Mouse (Mus musculus): ENCODE measurements around the gene Apba2.

The Apba2 gene

DNA sequence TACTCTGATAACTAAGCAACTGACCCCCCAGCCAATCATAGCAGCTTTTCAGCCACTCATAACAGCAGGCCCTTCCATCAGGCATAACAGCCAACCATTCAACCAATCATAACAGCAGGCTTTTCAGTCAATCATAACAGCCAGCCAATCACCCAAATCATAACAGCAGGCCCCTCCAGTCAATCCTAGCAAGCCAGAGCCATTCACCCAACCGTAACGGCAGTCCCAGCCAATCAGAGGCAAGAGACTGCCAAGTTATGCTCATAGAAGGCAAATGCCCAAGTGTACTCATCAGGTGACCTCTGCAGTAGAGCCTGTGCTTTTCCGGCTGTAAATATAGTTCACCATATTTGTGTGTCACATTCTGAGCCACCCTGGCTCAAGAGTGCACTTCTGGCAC lies 85.1 kb downstream of the Apba2 start:
- no peak for DNase-seq (ENCODE audit: low read depth, low spot score)

DNA sequence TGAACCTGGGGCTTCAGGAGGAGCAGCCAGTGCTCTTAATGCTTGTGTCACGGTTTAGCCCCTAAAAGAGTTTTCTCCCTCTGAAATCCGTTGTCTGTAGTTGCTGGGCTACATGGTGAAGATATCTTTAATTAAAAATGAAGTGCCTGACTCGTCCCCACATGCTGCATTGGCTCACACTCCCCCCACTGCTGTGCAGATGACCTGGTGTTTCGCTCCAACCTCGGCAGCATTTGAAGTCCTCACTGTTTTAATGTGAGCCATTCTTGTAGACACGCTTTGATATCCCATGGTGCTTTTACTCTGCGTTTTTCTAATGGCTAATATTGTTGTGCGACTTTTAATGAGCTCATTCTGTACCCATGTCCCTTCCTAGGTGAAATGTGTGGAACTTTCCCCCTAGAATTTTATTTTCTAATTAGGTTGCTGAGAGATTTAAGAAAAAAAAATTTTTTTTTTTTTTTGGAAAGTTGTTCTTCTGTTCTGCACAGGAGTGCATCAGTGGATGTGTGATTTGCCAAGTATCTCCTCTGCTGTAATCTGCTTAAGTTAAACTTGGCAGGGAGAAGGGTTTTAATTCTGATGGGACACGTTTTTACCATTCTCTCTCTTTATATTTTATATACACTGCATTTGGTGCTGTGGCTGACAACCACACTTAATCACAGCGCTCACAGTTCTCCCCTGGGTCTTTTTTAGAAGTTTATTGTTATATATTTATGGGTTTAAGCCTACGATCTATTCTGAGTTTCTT lies 87.3 kb downstream of the Apba2 start:
- no peak for DNase-seq (ENCODE audit: low read depth, low spot score)

DNA sequence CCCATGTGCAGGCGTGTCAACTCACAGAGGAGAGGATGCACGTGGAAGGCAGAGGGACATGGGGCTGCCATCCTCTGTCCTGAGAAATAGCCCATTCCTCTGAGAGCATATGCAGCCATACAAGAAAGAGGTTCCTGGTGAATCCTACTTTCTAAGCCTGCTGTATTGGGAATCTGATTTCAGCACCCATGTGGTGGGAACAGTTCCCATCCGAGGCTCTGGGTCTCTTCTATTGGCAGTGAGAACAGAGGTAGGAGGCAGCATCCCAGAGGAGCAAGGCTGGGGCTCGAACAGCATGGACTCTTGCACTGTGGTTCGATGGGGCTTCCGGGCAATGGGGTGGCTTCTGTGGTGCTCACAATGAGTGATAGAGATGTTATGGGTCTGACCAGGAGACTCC lies 93.8 kb downstream of the Apba2 start:
- DNase-seq (ENCODE audit: low read depth, low spot score) = no peak

DNA sequence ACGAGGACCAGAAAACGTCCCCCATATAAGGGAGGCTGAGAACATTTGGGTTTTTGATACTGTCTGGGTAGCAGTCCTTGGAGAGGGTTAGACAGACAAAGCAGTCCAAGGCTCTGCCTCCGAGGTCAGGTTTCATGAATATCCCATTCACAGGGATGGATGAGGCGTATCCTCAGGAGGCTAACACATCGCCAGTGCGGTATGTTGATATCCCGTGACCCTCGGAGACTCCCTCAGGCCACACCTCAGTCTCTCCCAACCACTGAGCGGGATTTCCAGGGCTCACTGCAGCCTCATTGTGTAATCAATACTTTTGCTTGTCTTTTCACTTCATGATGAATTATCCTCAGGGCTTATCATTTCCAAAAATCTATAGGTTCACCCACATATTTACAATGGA lies 95.1 kb downstream of the Apba2 start:
- DNase-seq (ENCODE audit: low read depth, low spot score) = no peak

DNA sequence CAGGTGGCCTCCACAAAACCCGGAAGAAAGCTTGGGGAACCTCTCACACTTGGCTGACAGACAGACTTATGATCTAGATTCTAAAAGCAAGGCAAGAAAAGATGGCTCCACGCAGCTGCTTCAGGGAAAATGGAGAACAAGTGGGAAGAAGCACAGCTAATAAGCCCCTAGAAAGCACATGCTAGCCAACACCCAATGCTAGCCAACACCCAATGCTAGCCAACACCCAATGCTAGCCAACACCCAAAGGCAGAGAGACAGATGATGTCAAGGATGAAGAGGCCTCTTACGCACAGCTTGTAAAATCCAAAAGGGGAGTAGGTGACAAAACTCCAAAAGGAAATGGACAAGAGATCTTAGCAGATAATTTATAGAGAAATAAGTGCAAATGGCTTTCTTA lies 108.4 kb downstream of the Apba2 start:
- no peak for DNase-seq (ENCODE audit: low read depth, low spot score)

DNA sequence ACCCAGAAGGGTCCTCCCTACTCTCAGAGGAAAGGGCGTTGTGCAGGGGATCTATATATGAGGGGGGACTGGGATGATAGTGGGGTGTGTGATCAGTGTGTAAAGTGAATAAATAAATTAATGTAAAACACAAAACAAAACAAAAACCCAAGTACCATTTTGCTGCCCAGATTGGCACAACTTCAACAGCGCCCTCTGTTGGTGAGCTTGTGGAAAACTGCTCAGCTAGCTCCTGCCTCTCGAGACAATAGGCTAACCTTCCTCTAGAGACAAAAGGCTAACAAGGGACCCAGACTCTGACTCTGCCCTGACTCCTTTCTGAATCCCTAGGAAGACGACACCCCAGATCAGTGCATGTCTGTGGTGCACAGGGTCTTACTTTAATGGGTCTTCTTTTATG lies 109.4 kb downstream of the Apba2 start:
- no peak for DNase-seq (ENCODE audit: low read depth, low spot score)

GRCm38 (mm10) chr7:64619261-64619660 lies 117.8 kb downstream of the Apba2 start:
- DNase-seq (ENCODE audit: low read depth, low spot score) = no peak

DNA sequence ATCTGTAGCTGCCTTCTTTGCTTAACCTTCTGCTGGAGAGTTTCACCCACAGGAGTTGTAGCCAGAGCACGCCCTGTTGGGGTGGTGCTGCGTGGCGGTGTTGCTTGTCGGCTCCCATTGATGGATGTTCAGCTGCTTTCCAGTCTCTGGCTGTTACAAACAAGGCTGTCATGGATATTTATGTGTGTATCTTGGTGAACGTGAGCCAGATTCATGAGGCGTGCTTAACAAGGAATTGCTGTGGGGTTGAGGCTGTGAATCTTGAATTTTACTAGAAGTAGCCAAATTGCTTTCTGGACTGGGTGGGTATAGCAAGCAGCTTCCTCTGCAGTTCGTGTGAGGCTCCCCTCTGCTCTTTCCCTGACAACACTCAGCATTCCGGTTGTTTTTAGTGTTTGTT lies 125.0 kb downstream of the Apba2 start:
- no peak for DNase-seq (ENCODE audit: low read depth, low spot score)

GRCm38 (mm10) chr7:64627972-64628655 lies 126.6 kb downstream of the Apba2 start:
- DNase-seq (ENCODE audit: low read depth, low spot score) = no peak

- DNase-seq (ENCODE audit: low read depth, low spot score) = no peak
These were observed 129.2 kb downstream of the Apba2 start for GRCm38 (mm10) chr7:64630697-64631096.

- DNase-seq (ENCODE audit: low read depth, low spot score) = no peak
These were observed 129.6 kb downstream of the Apba2 start for GRCm38 (mm10) chr7:64631131-64631530.

GRCm38 (mm10) chr7:64631781-64632351 lies 130.4 kb downstream of the Apba2 start:
- no peak for DNase-seq (ENCODE audit: low read depth, low spot score)

DNA sequence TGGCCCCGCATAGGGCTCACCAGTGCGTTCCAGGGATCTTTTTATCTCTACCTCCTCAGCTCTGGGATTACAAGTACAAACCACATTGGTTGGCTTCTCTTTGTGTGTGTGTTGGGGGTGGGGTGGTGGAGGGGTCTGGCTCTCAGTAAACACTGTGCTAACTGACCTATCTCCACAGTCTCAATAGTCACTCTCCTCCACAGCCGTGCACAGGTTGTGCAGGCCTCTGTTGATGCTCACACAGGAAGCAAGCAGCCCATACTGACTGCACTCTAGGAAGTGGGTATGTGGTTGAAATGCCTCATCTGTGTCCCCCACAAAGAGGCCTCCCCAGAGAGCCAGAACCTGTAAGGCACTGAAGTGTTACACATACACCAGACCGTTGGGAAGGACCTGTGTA lies 131.7 kb downstream of the Apba2 start:
- no peak for DNase-seq (ENCODE audit: low read depth, low spot score)

DNA sequence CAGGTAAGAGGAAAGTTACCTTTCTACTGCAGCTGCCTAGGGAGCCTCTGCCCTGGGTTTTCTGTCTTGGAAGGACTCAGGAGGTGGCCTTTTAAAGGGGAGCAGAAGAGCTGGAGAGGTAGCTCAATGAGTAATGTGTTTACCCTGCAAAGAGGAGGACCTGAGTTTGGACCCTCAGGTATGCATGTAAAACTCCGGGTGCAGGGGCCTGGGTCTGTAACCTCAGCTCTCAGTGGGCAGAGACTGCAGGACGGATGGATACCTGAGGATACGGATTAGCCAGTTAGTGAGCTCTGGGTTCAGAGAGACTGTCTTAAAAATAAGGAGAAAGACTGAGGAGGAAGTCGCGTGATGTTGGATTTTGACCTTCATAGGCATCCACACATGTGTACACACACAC lies 132.4 kb downstream of the Apba2 start:
- no peak for DNase-seq (ENCODE audit: low read depth, low spot score)

- DNase-seq (ENCODE audit: low read depth, low spot score) = no peak
These were observed 133.0 kb downstream of the Apba2 start for GRCm38 (mm10) chr7:64634482-64634881.

DNA sequence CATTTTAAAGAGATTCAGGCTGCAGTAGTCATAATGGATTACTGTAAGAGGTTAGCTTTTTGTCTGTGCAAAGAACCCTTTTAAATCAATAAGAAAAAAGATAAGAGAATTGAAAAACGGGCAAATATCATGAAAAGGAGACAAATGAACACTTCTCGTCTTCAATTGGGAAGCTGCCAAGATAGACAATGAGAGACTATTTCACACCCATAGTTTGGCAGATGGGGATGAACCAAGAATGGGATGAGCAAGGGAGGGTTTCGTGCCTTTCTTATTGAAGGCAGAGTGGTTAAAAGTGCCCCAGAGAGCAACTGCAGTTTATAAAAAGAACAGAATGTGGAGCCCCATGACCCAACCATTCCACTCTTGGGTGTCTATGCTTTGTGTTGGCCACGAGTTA lies 137.4 kb downstream of the Apba2 start:
- no peak for DNase-seq (ENCODE audit: low read depth, low spot score)

- DNase-seq (ENCODE audit: low read depth, low spot score) = no peak
These were observed 139.1 kb downstream of the Apba2 start for GRCm38 (mm10) chr7:64640651-64641050.

DNA sequence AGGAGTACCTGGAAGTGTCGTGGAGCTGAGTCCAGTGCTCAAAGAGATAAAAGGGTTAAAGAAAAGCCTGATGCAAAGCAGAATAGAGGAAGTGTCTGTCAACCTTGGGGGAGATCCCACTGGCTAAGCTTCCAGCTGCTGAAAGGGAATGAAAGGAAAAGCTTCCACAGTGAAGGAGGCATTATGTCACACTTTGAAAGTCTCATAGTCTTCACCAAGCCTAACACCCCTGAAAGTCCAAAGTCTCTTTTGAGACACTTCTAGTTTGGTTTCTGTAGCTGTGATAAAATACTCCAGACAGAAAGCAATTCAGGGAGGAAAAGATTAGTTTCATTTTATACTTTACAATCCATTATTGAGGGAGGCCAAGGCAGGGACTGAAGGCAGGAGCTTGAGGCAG lies 141.4 kb downstream of the Apba2 start:
- no peak for DNase-seq (ENCODE audit: low read depth, low spot score)

GRCm38 (mm10) chr7:64645458-64645857 lies 144.0 kb downstream of the Apba2 start:
- DNase-seq (ENCODE audit: low read depth, low spot score) = no peak

DNA sequence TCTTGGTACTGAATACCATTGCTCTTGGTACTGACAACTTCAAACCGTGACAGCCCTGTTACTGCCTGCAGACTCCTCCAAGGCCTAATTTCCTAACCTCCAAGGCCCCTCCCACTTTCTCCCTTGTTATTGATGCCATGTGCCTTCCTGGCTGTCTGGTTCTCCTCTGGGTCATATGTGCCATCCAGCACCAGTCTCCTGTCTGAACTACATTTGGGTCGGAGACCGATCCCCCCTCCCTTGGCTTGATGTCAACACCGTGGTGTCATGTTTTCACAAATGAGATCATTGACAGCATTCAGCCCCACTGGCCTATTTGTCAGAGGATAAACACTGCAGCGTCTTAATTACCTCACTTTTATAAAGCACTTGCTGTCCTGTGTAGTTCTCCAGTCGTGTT lies 144.5 kb downstream of the Apba2 start:
- no peak for DNase-seq (ENCODE audit: low read depth, low spot score)

DNA sequence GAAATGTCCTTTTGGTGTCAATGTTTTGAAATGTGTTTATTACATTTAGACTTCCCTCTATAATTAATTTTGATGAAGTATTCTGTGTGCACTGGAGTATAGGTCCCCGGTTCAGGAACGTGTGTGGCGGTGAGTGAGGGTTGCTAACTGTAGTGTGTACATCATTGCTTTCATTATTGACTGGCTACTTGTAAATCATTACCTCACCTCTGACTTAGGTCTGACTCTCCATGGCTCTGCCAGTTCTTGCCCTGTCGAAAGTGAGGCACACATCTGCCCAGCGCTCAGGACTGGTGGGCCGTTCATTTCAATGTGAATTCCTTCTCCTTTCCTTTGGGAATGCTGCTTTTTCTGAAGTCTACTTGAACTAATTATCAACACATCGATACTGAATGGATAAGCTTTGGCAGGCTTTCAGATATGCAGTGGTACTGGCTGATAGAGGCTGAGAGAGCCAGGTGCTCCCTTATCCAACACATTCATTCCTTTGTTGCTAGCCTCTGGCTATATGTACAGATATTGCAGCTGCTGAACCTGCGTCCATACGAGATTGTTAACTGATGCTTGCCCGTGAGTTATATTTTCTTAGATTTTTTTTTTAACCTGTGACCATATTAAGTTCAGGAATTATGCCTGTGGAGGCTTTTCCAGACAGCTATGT lies 147.6 kb downstream of the Apba2 start:
- no peak for DNase-seq (ENCODE audit: low read depth, low spot score)

- DNase-seq (ENCODE audit: low read depth, low spot score) = no peak
These were observed 150.5 kb downstream of the Apba2 start for GRCm38 (mm10) chr7:64651963-64652362.

GRCm38 (mm10) chr7:64656787-64657186 lies 155.3 kb downstream of the Apba2 start:
- DNase-seq (ENCODE audit: low read depth, low spot score) = no peak

Data from embryo, embryonic 11.5 days (tissue).